8 mouse cellular contexts compared by ENCODE assay signal in genomic region chr3:146499431-146500002, GRCm38 (mm10). TPM values are rescaled to one million over a fixed set of nuclear protein-coding genes. Genes with fewer than 3 reads are reported as not detected.
DNase-seq lines count a peak whose midpoint lies in the region; ATAC-seq and TF ChIP-seq lines count a peak whose summit lies in the region.

Gene Spata1 (minus strand): TSS chr3:146499753.
Gene Gng5 (plus strand): TSS chr3:146499807.

- H3K27me3 ChIP-seq in forebrain, embryonic 14.5 days (replicated peaks; ENCODE audit: control insufficient read depth, insufficient read depth, low read length) = no peaks in the 10 kb centered on the region
- no peaks in the 10 kb centered on the region for H3K27me3 ChIP-seq in neural tube, embryonic 14.5 days (ENCODE audit: control insufficient read depth, insufficient read depth, low read length)
- H3K27me3 ChIP-seq in testis, adult 2 months (ENCODE audit: control insufficient read depth, insufficient read depth, low read length) = no peaks in the 10 kb centered on the region

- peak within 1 kb of the TSS; percentile 82 for H3K4me3 ChIP-seq in forebrain, embryonic 14.5 days (ENCODE audit: low read depth, low read length)
- peak within 1 kb of the TSS; percentile 92 for H3K4me3 ChIP-seq in lung, adult 2 months (replicated peaks; ENCODE audit: extremely low read depth, low read depth, low read length)
- peak within 1 kb of the TSS; percentile 58 for H3K4me3 ChIP-seq in neural tube, embryonic 14.5 days (ENCODE audit: low read depth, low read length)
- peak within 1 kb of the TSS; percentile 90 for H3K4me3 ChIP-seq in testis, adult 2 months (ENCODE audit: control insufficient read depth, low read depth, low read length)

- peaks cover 12% of the 10 kb centered on the region for H3K4me1 ChIP-seq in forebrain, embryonic 14.5 days (ENCODE audit: control insufficient read depth, insufficient read depth, low read length)
- H3K4me1 ChIP-seq in lung, adult 2 months (ENCODE audit: control insufficient read depth, insufficient read depth, low read length) = peaks cover 11% of the 10 kb centered on the region
- peaks cover 10% of the 10 kb centered on the region; the same call in 1 of the 2 replicates for H3K4me1 ChIP-seq in neural tube, embryonic 14.5 days (ENCODE audit: control insufficient read depth, insufficient read depth, low read length)
- peaks cover 3% of the 10 kb centered on the region; the same call in 1 of the 2 replicates for H3K4me1 ChIP-seq in testis, adult 2 months (ENCODE audit: control insufficient read depth, insufficient read depth, low read length)

- peaks cover 11% of the 10 kb centered on the region for H3K36me3 ChIP-seq in forebrain, embryonic 14.5 days (ENCODE audit: control insufficient read depth, insufficient read depth, low read length)
- no peaks in the 10 kb centered on the region; the same call in none of the 2 replicates for H3K36me3 ChIP-seq in neural tube, embryonic 14.5 days (ENCODE audit: control insufficient read depth, insufficient read depth, low read length)
- no peaks in the 10 kb centered on the region; the same call in 1 of the 2 replicates for H3K36me3 ChIP-seq in testis, adult 2 months (ENCODE audit: control insufficient read depth, insufficient read depth, low read length)

- peak; percentile 93 for ATAC-seq in forebrain, embryonic 14.5 days
- ATAC-seq in neural tube, embryonic 14.5 days (ENCODE audit: low read depth) = peak; percentile 90

- 1% methylated on average over 67 of the region's 88 CpGs for WGBS in forebrain, embryonic 14.5 days
- WGBS in large intestine, adult 2 months = 2% methylated on average over 75 of the region's 88 CpGs
- WGBS in lung, adult 2 months = under 1% methylated on average over 50 of the region's 88 CpGs
- WGBS in neural tube, embryonic 14.5 days = under 1% methylated on average over 48 of the region's 88 CpGs

- no peak for TF ChIP-seq CTCF in lung, adult 2 months (IDR thresholded peaks at IDR 0.05; ENCODE audit: insufficient read depth, low read length)
- TF ChIP-seq CTCF in testis, adult 2 months (IDR thresholded peaks at IDR 0.05; ENCODE audit: control insufficient read depth, insufficient read depth, insufficient replicate concordance, low read depth, low read length) = no peak

- intact Hi-C loops in heart, postnatal 14 days (cut with DNase I) = loop anchor here (2.0 to 5.0 kb wide), 3 partner anchors 21 to 92 kb away; partner anchors contain the start of gene Rpf1

- no peaks in the 10 kb centered on the region for H3K9me3 ChIP-seq in forebrain, embryonic 14.5 days (replicated peaks; ENCODE audit: control insufficient read depth, low read length)
- H3K9me3 ChIP-seq in neural tube, embryonic 14.5 days (ENCODE audit: control insufficient read depth, low read length) = no peaks in the 10 kb centered on the region

- peak within 1 kb of the TSS; percentile 83 for H3K9ac ChIP-seq in forebrain, embryonic 14.5 days (ENCODE audit: low read length)
- H3K9ac ChIP-seq in neural tube, embryonic 14.5 days (replicated peaks; ENCODE audit: low read depth, low read length) = peak within 1 kb of the TSS; percentile 54

- H3K4me2 ChIP-seq in forebrain, embryonic 14.5 days (ENCODE audit: low read length) = peak within 1 kb of the TSS; percentile 66
- peak within 1 kb of the TSS; percentile 41 for H3K4me2 ChIP-seq in neural tube, embryonic 14.5 days (ENCODE audit: low read depth, low read length)

- peak within 1 kb of the TSS; percentile 76 for H3K27ac ChIP-seq in forebrain, embryonic 14.5 days (ENCODE audit: low read depth, low read length)
- H3K27ac ChIP-seq in neural tube, embryonic 14.5 days (ENCODE audit: low read depth, low read length) = peak within 1 kb of the TSS; percentile 61; the same call in 1 of the 2 replicates
- peak within 1 kb of the TSS; percentile 99 for H3K27ac ChIP-seq in testis, adult 2 months (ENCODE audit: control insufficient read depth, insufficient read depth, low read depth, low read length)

- TF ChIP-seq POLR2A in lung, adult 2 months (IDR thresholded peaks at IDR 0.05; ENCODE audit: borderline replicate concordance, extremely low read depth, low read depth, low read length) = peak; percentile 71; the same call in 1 of the 2 replicates
- peak; percentile 79 for TF ChIP-seq POLR2A in testis, adult 2 months (IDR thresholded peaks at IDR 0.05; ENCODE audit: control insufficient read depth, low read depth, low read length)

- peak; percentile 67 for DNase-seq in ES-CJ7 (ENCODE audit: low read depth, low spot score)
- DNase-seq in c-Kit-positive CD71-positive TER-119-negative erythroid progenitor cells, embryonic 14.5 days (ENCODE audit: low read depth) = peak; percentile 70
- peak; percentile 83 for DNase-seq in forebrain, embryonic 14.5 days (ENCODE audit: low spot score)
- DNase-seq in heart, postnatal 14 days = peak; percentile 94 to 95
- DNase-seq in large intestine, adult 2 months (ENCODE audit: low read depth, low spot score) = peak; percentile 67
- DNase-seq in lung, adult 2 months = peak; percentile 83

RNA-seq across cellular contexts. Expression of gene Spata1, which starts in this region (rescaled TPM):
- 1.8 and 3.2 TPM in 2 replicates for polyA plus RNA-seq in forebrain, embryonic 14.5 days (2014; fragmentation: Nextera tagmentation; extraction: Ambion mirVana)
- 1 to 10 TPM; 2.7 to 3.6 TPM for total RNA-seq in heart, postnatal 14 days (2021)
- 0.35 and 0.44 TPM in 2 replicates for polyA plus RNA-seq in large intestine, adult 2 months (2012; rRNA removed)
- polyA plus RNA-seq in lung, adult 2 months (2012; rRNA removed) = 0.85 and 0.88 TPM in 2 replicates
- 5.5 and 6.2 TPM in 2 replicates for polyA plus RNA-seq in neural tube, embryonic 14.5 days (2014; fragmentation: Nextera tagmentation; extraction: Ambion mirVana)
- polyA plus RNA-seq in testis, adult 2 months (2012; rRNA removed) = 107 and 138 TPM in 2 replicates

RNA-seq across cellular contexts. Expression of gene Gng5, which starts in this region (rescaled TPM):
- 392 and 558 TPM in 2 replicates for polyA plus RNA-seq in forebrain, embryonic 14.5 days (2014; fragmentation: Nextera tagmentation; extraction: Ambion mirVana)
- 100 to 1,000 TPM; 201 to 215 TPM for total RNA-seq in heart, postnatal 14 days (2021)
- 505 and 578 TPM in 2 replicates for polyA plus RNA-seq in large intestine, adult 2 months (2012; rRNA removed)
- 341 and 495 TPM in 2 replicates for polyA plus RNA-seq in lung, adult 2 months (2012; rRNA removed)
- polyA plus RNA-seq in neural tube, embryonic 14.5 days (2014; fragmentation: Nextera tagmentation; extraction: Ambion mirVana) = 276 and 331 TPM in 2 replicates
- polyA plus RNA-seq in testis, adult 2 months (2012; rRNA removed) = 566 and 635 TPM in 2 replicates

Comparison
In these comparisons a context has a peak if more than half of its experiments do, and no peak if none do; other contexts are left out.
1. Peak in every context shown above with its lines: DNase-seq, ATAC-seq, H3K4me3 ChIP-seq and H3K27ac ChIP-seq.
2. RNA of gene Spata1 (polyA plus RNA-seq): 107 to 138 TPM in testis, adult 2 months; 5.5 to 6.2 TPM in neural tube, embryonic 14.5 days, 1.8 to 3.2 TPM in forebrain, embryonic 14.5 days, 0.85 to 0.88 TPM in lung, adult 2 months and 0.35 to 0.44 TPM in large intestine, adult 2 months; every median in the first group is over 10 times any median in the second.